In genomic region chr5:136045408-136045807, GRCm38 (mm10) we compare ENCODE assay signal across 8 mouse cellular contexts. TPM values are rescaled to one million over a fixed set of nuclear protein-coding genes. Genes with fewer than 3 reads are reported as not detected.
DNase-seq lines count a peak whose midpoint lies in the region; ATAC-seq and TF ChIP-seq lines count a peak whose summit lies in the region.

No protein-coding gene starts in this region.

- TF ChIP-seq CTCF in liver, embryonic 14.5 days (IDR thresholded peaks at IDR 0.05; ENCODE audit: low read depth) = peak; percentile 54
- TF ChIP-seq CTCF in small intestine, adult 2 months (IDR thresholded peaks at IDR 0.05; ENCODE audit: extremely low read depth, insufficient read length, insufficient replicate concordance, low read depth, low read length) = peak; percentile 48; the same call in 1 of the 2 replicates

- no peaks in the 10 kb centered on the region for H3K9me3 ChIP-seq in liver, embryonic 14.5 days (ENCODE audit: control insufficient read depth, low read length)
- H3K9me3 ChIP-seq in liver, embryonic 12.5 days (replicated peaks) = no peaks in the 10 kb centered on the region

- H3K9ac ChIP-seq in liver, embryonic 14.5 days (replicated peaks) = no peak overlapping the region
- H3K9ac ChIP-seq in liver, embryonic 12.5 days = no peak overlapping the region

- no peak overlapping the region for H3K4me2 ChIP-seq in liver, embryonic 14.5 days (ENCODE audit: low read depth)
- H3K4me2 ChIP-seq in liver, embryonic 12.5 days = no peak overlapping the region

- H3K4me1 ChIP-seq in liver, embryonic 14.5 days (replicated peaks; ENCODE audit: control insufficient read depth in 2 of 2, insufficient read depth in 2 of 2, low read length in 1 of 2) = no peaks in the 10 kb centered on the region
- peaks cover 9% of the 10 kb centered on the region for H3K4me1 ChIP-seq in liver, embryonic 12.5 days
- H3K4me1 ChIP-seq in small intestine, adult 2 months (ENCODE audit: control insufficient read depth, insufficient read depth, insufficient read length, low read length) = no peaks in the 10 kb centered on the region; the same call in 1 of the 2 replicates

- H3K27ac ChIP-seq in liver, embryonic 14.5 days = no peak overlapping the region
- H3K27ac ChIP-seq in liver, embryonic 12.5 days = no peak overlapping the region
- no peak overlapping the region for H3K27ac ChIP-seq in small intestine, adult 2 months (ENCODE audit: insufficient read depth, low read depth, low read length)

- peak; percentile 20 to 55 for DNase-seq in adrenal gland, adult (ENCODE audit: inconsistent age in 2 of 2, low spot score in 1 of 2)
- no peak for DNase-seq in adrenal gland, adult 18-20 months (ENCODE audit: low spot score in 2 of 2)
- no peak for DNase-seq in liver, embryonic 14.5 days (ENCODE audit: low read depth in 3 of 3, low spot score in 3 of 3)
- peak; percentile 27 for DNase-seq in embryo, embryonic 9.5 days (ENCODE audit: extremely low spot score)
- DNase-seq in c-Kit-positive CD71-positive TER-119-positive erythroid progenitor cells, embryonic 14.5 days (ENCODE audit: low spot score) = no peak
- no peak for DNase-seq in ovary, postnatal 10 days (ENCODE audit: low spot score)

- no peaks in the 10 kb centered on the region for H3K36me3 ChIP-seq in liver, embryonic 14.5 days (replicated peaks; ENCODE audit: control insufficient read depth, insufficient read depth, low read depth)
- H3K36me3 ChIP-seq in liver, embryonic 12.5 days = no peaks in the 10 kb centered on the region
- no peaks in the 10 kb centered on the region for H3K36me3 ChIP-seq in small intestine, adult 2 months (ENCODE audit: control insufficient read depth, insufficient read depth, low read length)

- no peak overlapping the region for H3K4me3 ChIP-seq in liver, embryonic 14.5 days (ENCODE audit: insufficient read depth in 1 of 2, low read depth in 2 of 2, low read length in 2 of 2)
- no peak overlapping the region for H3K4me3 ChIP-seq in liver, embryonic 12.5 days
- no peak overlapping the region for H3K4me3 ChIP-seq in small intestine, adult 2 months (ENCODE audit: low read depth, low read length)

- 30% methylated on average over 9 of the region's 9 CpGs for WGBS in liver, embryonic 14.5 days (ENCODE audit: insufficient replicate concordance)
- WGBS in liver, embryonic 12.5 days (ENCODE audit: insufficient replicate concordance) = 40% methylated on average over 9 of the region's 9 CpGs
- 30% methylated on average over 9 of the region's 9 CpGs for WGBS in small intestine, adult 2 months

- no peak for TF ChIP-seq POLR2A in small intestine, adult 2 months (IDR thresholded peaks at IDR 0.05; ENCODE audit: low read depth, low read length)

- no peak for TF ChIP-seq EP300 in liver, embryonic 14.5 days (IDR thresholded peaks at IDR 0.05; ENCODE audit: low read depth)

- H3K27me3 ChIP-seq in liver, embryonic 14.5 days (ENCODE audit: control insufficient read depth, insufficient read depth, low read length) = no peaks in the 10 kb centered on the region
- H3K27me3 ChIP-seq in liver, embryonic 12.5 days (replicated peaks) = peaks cover 6% of the 10 kb centered on the region
- H3K27me3 ChIP-seq in small intestine, adult 2 months (ENCODE audit: control insufficient read depth, insufficient read depth, low read length) = no peaks in the 10 kb centered on the region

- no peak for ATAC-seq in liver, embryonic 14.5 days (ENCODE audit: insufficient read depth)
- no peak for ATAC-seq in liver, embryonic 12.5 days

RNA-seq across cellular contexts. Expression of gene Upk3b, which starts 7.1 kb away (rescaled TPM):
- 10 to 100 TPM in 1 of 2 experiments, 1 to 10 TPM in 1; 7.4 to 14.0 TPM for total RNA-seq in adrenal gland, adult 18-20 months (2021)
- polyA plus RNA-seq in liver, embryonic 14.5 days (2012; rRNA removed) = 2.0 and 2.5 TPM in 2 replicates
- 2.1 and 2.4 TPM in 2 replicates for polyA plus RNA-seq in liver, embryonic 14.5 days (2014; fragmentation: Nextera tagmentation; extraction: Ambion mirVana)
- polyA plus RNA-seq in liver, embryonic 12.5 days (2016; fragmentation: Nextera tagmentation; extraction: Ambion mirVana) = 6.9 TPM in 2 replicates
- 1.4 and 3.7 TPM in 2 replicates for polyA plus RNA-seq in small intestine, adult 2 months (2012; rRNA removed)

RNA-seq across cellular contexts. Expression of gene Upk3bl, which starts 8.9 kb away (rescaled TPM):
- not detected for total RNA-seq in adrenal gland, adult 18-20 months (2021)
- polyA plus RNA-seq in liver, embryonic 14.5 days (2012; rRNA removed) = 0.10 TPM in 1 of 2 replicates, not detected in the other
- polyA plus RNA-seq in liver, embryonic 14.5 days (2014; fragmentation: Nextera tagmentation; extraction: Ambion mirVana) = not detected in 2 replicates
- 0.13 and 0.14 TPM in 2 replicates for polyA plus RNA-seq in liver, embryonic 12.5 days (2016; fragmentation: Nextera tagmentation; extraction: Ambion mirVana)
- 0.76 and 1.7 TPM in 2 replicates for polyA plus RNA-seq in small intestine, adult 2 months (2012; rRNA removed)

RNA-seq across cellular contexts. Expression of gene Rasa4, which starts 38.3 kb away (rescaled TPM):
- total RNA-seq in adrenal gland, adult 18-20 months (2021) = 10 to 100 TPM; 11.9 to 14.7 TPM
- polyA plus RNA-seq in liver, embryonic 14.5 days (2012; rRNA removed) = 1.4 and 1.5 TPM in 2 replicates
- 0.85 and 0.93 TPM in 2 replicates for polyA plus RNA-seq in liver, embryonic 14.5 days (2014; fragmentation: Nextera tagmentation; extraction: Ambion mirVana)
- 1.5 and 1.6 TPM in 2 replicates for polyA plus RNA-seq in liver, embryonic 12.5 days (2016; fragmentation: Nextera tagmentation; extraction: Ambion mirVana)
- polyA plus RNA-seq in small intestine, adult 2 months (2012; rRNA removed) = 16.5 and 42.8 TPM in 2 replicates

RNA-seq across cellular contexts. Expression of gene Dtx2, which starts 50.8 kb away (rescaled TPM):
- total RNA-seq in adrenal gland, adult 18-20 months (2021) = 10 to 100 TPM; 12.8 to 18.7 TPM
- 3.4 and 5.0 TPM in 2 replicates for polyA plus RNA-seq in liver, embryonic 14.5 days (2012; rRNA removed)
- polyA plus RNA-seq in liver, embryonic 14.5 days (2014; fragmentation: Nextera tagmentation; extraction: Ambion mirVana) = 5.1 and 5.4 TPM in 2 replicates
- 11.3 and 12.5 TPM in 2 replicates for polyA plus RNA-seq in liver, embryonic 12.5 days (2016; fragmentation: Nextera tagmentation; extraction: Ambion mirVana)
- 8.7 and 17.6 TPM in 2 replicates for polyA plus RNA-seq in small intestine, adult 2 months (2012; rRNA removed)

Comparison
In these comparisons a context has a peak if more than half of its experiments do, and no peak if none do; other contexts are left out.
1. DNase-seq: peak in adrenal gland, adult (2 of 2) and embryo, embryonic 9.5 days (single experiment); none in adrenal gland, adult 18-20 months (0 of 2), liver, embryonic 14.5 days (0 of 3), c-Kit-positive CD71-positive TER-119-positive erythroid progenitor cells, embryonic 14.5 days (single experiment) and ovary, postnatal 10 days (single experiment).